In genomic region chr2:178635685-178636084, GRCm38 (mm10) we compare ENCODE assay signal across 13 mouse cellular contexts.
DNase-seq lines count a peak whose midpoint lies in the region; ATAC-seq and TF ChIP-seq lines count a peak whose summit lies in the region.
"Had no signal": no experiment of that assay in that cellular context is flagged by ENCODE, and none has a peak within 500 bp of the region (broad histone marks: within the 10 kb centered on the region; RNA-seq: fewer than 3 reads in every experiment).

No protein-coding gene starts in this region.

- H3K27me3 ChIP-seq in forebrain, embryonic 14.5 days (replicated peaks; ENCODE audit: control insufficient read depth, insufficient read depth, low read length) = no peaks in the 10 kb centered on the region
- H3K27me3 ChIP-seq in intestine, postnatal 0 days (replicated peaks; ENCODE audit: control insufficient read depth, insufficient read depth, low read length) = no peaks in the 10 kb centered on the region
- no peaks in the 10 kb centered on the region for H3K27me3 ChIP-seq in midbrain, embryonic 14.5 days (ENCODE audit: control insufficient read depth, insufficient read depth, low read length)
- no peaks in the 10 kb centered on the region for H3K27me3 ChIP-seq in liver, postnatal 0 days (ENCODE audit: insufficient read depth, low read length)

- H3K4me2 ChIP-seq in forebrain, embryonic 14.5 days (ENCODE audit: low read length) = no peak overlapping the region
- no peak overlapping the region for H3K4me2 ChIP-seq in intestine, postnatal 0 days (replicated peaks; ENCODE audit: low read depth)
- H3K4me2 ChIP-seq in midbrain, embryonic 14.5 days (ENCODE audit: low read length) = no peak overlapping the region
- H3K4me2 ChIP-seq in liver, postnatal 0 days (ENCODE audit: low read depth, low read length) = no peak overlapping the region

- no peak overlapping the region for H3K27ac ChIP-seq in forebrain, embryonic 14.5 days (ENCODE audit: low read depth, low read length)
- no peak overlapping the region for H3K27ac ChIP-seq in intestine, postnatal 0 days (ENCODE audit: low read depth, low read length)
- no peak overlapping the region for H3K27ac ChIP-seq in midbrain, embryonic 14.5 days (replicated peaks; ENCODE audit: low read depth, low read length)
- H3K27ac ChIP-seq in liver, postnatal 0 days (ENCODE audit: low read depth) = no peak overlapping the region
- H3K27ac ChIP-seq: left cerebral cortex, adult 2 months had no signal

- peak; percentile 84 for ATAC-seq in forebrain, embryonic 14.5 days
- ATAC-seq in intestine, postnatal 0 days = 0 out of 2 replicates have a peak, but pooled peaks have one; percentile 43
- ATAC-seq in midbrain, embryonic 14.5 days (ENCODE audit: low FRiP score, low TSS enrichment) = no peak; the same call in 1 of the 2 replicates
- no peak for ATAC-seq in monocyte, adult 5-6 weeks (replicated peaks; ENCODE audit: insufficient number of reproducible peaks, low FRiP score, low TSS enrichment, poor library complexity, severe bottlenecking)
- ATAC-seq in liver, postnatal 0 days = no peak

- no peaks in the 10 kb centered on the region for H3K36me3 ChIP-seq in forebrain, embryonic 14.5 days (ENCODE audit: control insufficient read depth, insufficient read depth, low read length)
- H3K36me3 ChIP-seq in intestine, postnatal 0 days (ENCODE audit: control insufficient read depth, insufficient read depth) = no peaks in the 10 kb centered on the region
- no peaks in the 10 kb centered on the region for H3K36me3 ChIP-seq in midbrain, embryonic 14.5 days (ENCODE audit: control insufficient read depth, insufficient read depth, low read length)
- no peaks in the 10 kb centered on the region for H3K36me3 ChIP-seq in liver, postnatal 0 days (replicated peaks; ENCODE audit: insufficient read depth, low read length)
- H3K36me3 ChIP-seq: G1E had no signal

- no peak overlapping the region for H3K9ac ChIP-seq in forebrain, embryonic 14.5 days (ENCODE audit: low read length)
- no peak overlapping the region for H3K9ac ChIP-seq in intestine, postnatal 0 days (ENCODE audit: low read depth, low read length)
- H3K9ac ChIP-seq in midbrain, embryonic 14.5 days (replicated peaks; ENCODE audit: low read length) = no peak overlapping the region
- no peak overlapping the region for H3K9ac ChIP-seq in liver, postnatal 0 days (replicated peaks)

- no peaks in the 10 kb centered on the region for H3K9me3 ChIP-seq in forebrain, embryonic 14.5 days (replicated peaks; ENCODE audit: control insufficient read depth, low read length)
- H3K9me3 ChIP-seq in intestine, postnatal 0 days (ENCODE audit: control insufficient read depth) = no peaks in the 10 kb centered on the region
- H3K9me3 ChIP-seq in midbrain, embryonic 14.5 days (ENCODE audit: control insufficient read depth, low read length) = no peaks in the 10 kb centered on the region
- no peaks in the 10 kb centered on the region for H3K9me3 ChIP-seq in liver, postnatal 0 days (ENCODE audit: low read length)

- peaks cover 9% of the 10 kb centered on the region for H3K4me1 ChIP-seq in forebrain, embryonic 14.5 days (ENCODE audit: control insufficient read depth, insufficient read depth, low read length)
- H3K4me1 ChIP-seq in intestine, postnatal 0 days (replicated peaks; ENCODE audit: control insufficient read depth, insufficient read depth, low read length) = no peaks in the 10 kb centered on the region
- no peaks in the 10 kb centered on the region for H3K4me1 ChIP-seq in midbrain, embryonic 14.5 days (ENCODE audit: control insufficient read depth, insufficient read depth, low read length)
- no peaks in the 10 kb centered on the region for H3K4me1 ChIP-seq in liver, postnatal 0 days (ENCODE audit: insufficient read depth)

- WGBS in forebrain, embryonic 14.5 days = 30% methylated on average over 4 of the region's 4 CpGs
- WGBS in intestine, postnatal 0 days = 30% methylated on average over 4 of the region's 4 CpGs
- 43% methylated on average over 4 of the region's 4 CpGs for WGBS in midbrain, embryonic 14.5 days
- WGBS in liver, postnatal 0 days (ENCODE audit: insufficient replicate concordance) = 44% methylated on average over 4 of the region's 4 CpGs

- peak; percentile 44 for DNase-seq in brain, adult 2 months (ENCODE audit: low read depth, low spot score)
- peak; percentile 69 for DNase-seq in forebrain, embryonic 14.5 days (ENCODE audit: low spot score)
- DNase-seq in midbrain, embryonic 14.5 days = peak; percentile 56
- DNase-seq in liver, postnatal 0 days = no peak
- DNase-seq in spleen, postnatal 4 days (ENCODE audit: low spot score in 2 of 2) = no peak
- DNase-seq: adrenal gland, postnatal 10 days; cerebellum, postnatal 14 days; kidney, adult 18-20 months; thymus, postnatal 36 days had no signal

- no peak for TF ChIP-seq CTCF in intestine, postnatal 0 days (IDR thresholded peaks at IDR 0.05; ENCODE audit: low read depth)
- TF ChIP-seq CTCF in liver, postnatal 0 days (IDR thresholded peaks at IDR 0.05; ENCODE audit: low read depth) = no peak

- no peak overlapping the region for H3K4me3 ChIP-seq in forebrain, embryonic 14.5 days (ENCODE audit: low read depth, low read length)
- no peak overlapping the region for H3K4me3 ChIP-seq in intestine, postnatal 0 days (ENCODE audit: low read depth, low read length)
- no peak overlapping the region for H3K4me3 ChIP-seq in midbrain, embryonic 14.5 days (replicated peaks; ENCODE audit: low read depth, low read length)
- no peak overlapping the region for H3K4me3 ChIP-seq in liver, postnatal 0 days (ENCODE audit: low read depth, low read length)
- H3K4me3 ChIP-seq: left cerebral cortex, adult 2 months had no signal

- no peak for TF ChIP-seq EP300 in liver, postnatal 0 days (IDR thresholded peaks at IDR 0.05; ENCODE audit: low read depth)

Comparison
In these comparisons a context has a peak if more than half of its experiments do, and no peak if none do; other contexts are left out.
1. DNase-seq: peak in brain, adult 2 months (single experiment), forebrain, embryonic 14.5 days (single experiment) and midbrain, embryonic 14.5 days (single experiment); none in liver, postnatal 0 days (single experiment) and spleen, postnatal 4 days (0 of 2).
2. ATAC-seq: peak in forebrain, embryonic 14.5 days (single experiment) and intestine, postnatal 0 days (single experiment); none in midbrain, embryonic 14.5 days (single experiment), monocyte, adult 5-6 weeks (single experiment) and liver, postnatal 0 days (single experiment).